Mouse (Mus musculus): Measurements from ENCODE around the gene Pts. TPM values are rescaled to one million over a fixed set of nuclear protein-coding genes. Genes with fewer than 3 reads are reported as not detected.

Pts gene
- polyA plus RNA-seq, 1 experiment from 2014 or later, result 59.7 TPM

DNA sequence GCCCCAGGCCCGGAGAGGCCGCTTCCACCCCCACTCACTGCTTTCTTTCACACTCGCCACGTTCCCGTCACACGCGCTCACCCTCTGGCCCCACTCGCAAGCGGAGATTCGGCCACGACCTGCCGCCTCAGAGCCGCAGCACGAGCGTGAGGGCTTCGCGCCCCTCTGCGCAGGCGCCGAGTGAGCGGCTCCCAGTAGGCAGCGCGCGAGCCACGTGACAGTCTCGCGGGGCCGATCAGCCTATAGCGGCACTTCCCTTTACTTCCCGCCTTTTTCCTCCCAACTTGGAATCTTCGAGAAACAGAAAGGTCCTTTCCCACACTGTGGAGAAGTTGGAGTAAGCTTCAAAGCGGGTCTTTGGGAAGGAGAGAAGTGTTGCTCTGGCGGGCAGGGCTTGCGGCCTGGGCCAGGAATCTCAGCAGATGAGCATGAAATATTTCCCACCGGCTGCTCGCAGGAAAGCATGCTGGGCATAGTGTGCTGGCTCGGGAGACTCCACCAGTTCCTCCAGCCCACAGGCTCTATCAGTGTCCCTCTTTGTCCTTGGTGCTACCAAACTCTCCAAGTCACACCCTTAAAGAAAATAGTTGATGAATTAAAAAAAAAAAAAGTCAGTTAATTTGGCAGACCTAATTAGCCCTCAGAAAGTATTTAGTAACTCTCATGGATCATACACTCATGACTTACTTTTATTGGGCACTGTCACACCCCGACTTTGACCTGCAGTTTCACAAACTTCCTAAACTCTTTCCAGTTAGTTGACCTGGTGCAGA lies 32.8 kb upstream of the Pts start, which contains the start of gene Tex12:
Gene Tex12 (minus strand): TSS at position 181 of the 773 bp plus-strand sequence.
- WGBS, result 84% methylated on average over 38 of the region's 38 CpGs
- no peaks in the 10 kb centered on the region for H3K4me1 ChIP-seq (ENCODE audit: control insufficient read depth, insufficient read depth, low read length)

GRCm38 (mm10) chr9:50555094-50555446 lies 26.5 kb upstream of the Pts start, which contains the start of gene Bco2:
Gene Bco2 (minus strand): TSS chr9:50555181.
- H3K36me3 ChIP-seq (replicated peaks; ENCODE audit: control insufficient read depth, insufficient read depth, low read depth, low read length), result no peaks in the 10 kb centered on the region
- 16% methylated on average over 2 of the region's 2 CpGs for WGBS
- no peak within 1 kb of the TSS; the same call in 1 of the 2 replicates for H3K9ac ChIP-seq (replicated peaks; ENCODE audit: low read length)
- no peaks in the 10 kb centered on the region for H3K4me1 ChIP-seq (ENCODE audit: control insufficient read depth, insufficient read depth, low read length)
- H3K27ac ChIP-seq (replicated peaks; ENCODE audit: low read depth, low read length), result no peak within 1 kb of the TSS
- ATAC-seq (replicated peaks; ENCODE audit: insufficient number of reproducible peaks, low FRiP score, low TSS enrichment, low read depth) (no peak), DNase-seq (ENCODE audit: low spot score) (no peak)
- no peaks in the 10 kb centered on the region for H3K27me3 ChIP-seq (ENCODE audit: control insufficient read depth, insufficient read depth, low read length)
- no peaks in the 10 kb centered on the region for H3K9me3 ChIP-seq (replicated peaks; ENCODE audit: control insufficient read depth, low read length)
- H3K4me3 ChIP-seq (ENCODE audit: low read depth, low read length), result no peak within 1 kb of the TSS
- 0 out of 2 replicates have a peak within 1 kb of the TSS, but pooled peaks have one; percentile 11 for H3K4me2 ChIP-seq (ENCODE audit: low read depth, low read length)

More for the DNA sequence above, 32.8 kb upstream of the Pts start, which contains the start of gene Tex12:
- Histone ChIP-seq H3K4me2 (ENCODE audit: low read depth, low read length) (no peak within 1 kb of the TSS), H3K27me3 (ENCODE audit: control insufficient read depth, insufficient read depth, low read length) (no peaks in the 10 kb centered on the region), H3K27ac (replicated peaks; ENCODE audit: low read depth, low read length) (no peak within 1 kb of the TSS), H3K9ac (replicated peaks; ENCODE audit: low read length) (no peak within 1 kb of the TSS), H3K36me3 (replicated peaks; ENCODE audit: control insufficient read depth, insufficient read depth, low read depth, low read length) (no peaks in the 10 kb centered on the region), H3K4me3 (ENCODE audit: low read depth, low read length) (no peak within 1 kb of the TSS), H3K9me3 (replicated peaks; ENCODE audit: control insufficient read depth, low read length) (no peaks in the 10 kb centered on the region)
- DNase-seq (ENCODE audit: low spot score), result no peak
- ATAC-seq (replicated peaks; ENCODE audit: insufficient number of reproducible peaks, low FRiP score, low TSS enrichment, low read depth), result no peak

DNA sequence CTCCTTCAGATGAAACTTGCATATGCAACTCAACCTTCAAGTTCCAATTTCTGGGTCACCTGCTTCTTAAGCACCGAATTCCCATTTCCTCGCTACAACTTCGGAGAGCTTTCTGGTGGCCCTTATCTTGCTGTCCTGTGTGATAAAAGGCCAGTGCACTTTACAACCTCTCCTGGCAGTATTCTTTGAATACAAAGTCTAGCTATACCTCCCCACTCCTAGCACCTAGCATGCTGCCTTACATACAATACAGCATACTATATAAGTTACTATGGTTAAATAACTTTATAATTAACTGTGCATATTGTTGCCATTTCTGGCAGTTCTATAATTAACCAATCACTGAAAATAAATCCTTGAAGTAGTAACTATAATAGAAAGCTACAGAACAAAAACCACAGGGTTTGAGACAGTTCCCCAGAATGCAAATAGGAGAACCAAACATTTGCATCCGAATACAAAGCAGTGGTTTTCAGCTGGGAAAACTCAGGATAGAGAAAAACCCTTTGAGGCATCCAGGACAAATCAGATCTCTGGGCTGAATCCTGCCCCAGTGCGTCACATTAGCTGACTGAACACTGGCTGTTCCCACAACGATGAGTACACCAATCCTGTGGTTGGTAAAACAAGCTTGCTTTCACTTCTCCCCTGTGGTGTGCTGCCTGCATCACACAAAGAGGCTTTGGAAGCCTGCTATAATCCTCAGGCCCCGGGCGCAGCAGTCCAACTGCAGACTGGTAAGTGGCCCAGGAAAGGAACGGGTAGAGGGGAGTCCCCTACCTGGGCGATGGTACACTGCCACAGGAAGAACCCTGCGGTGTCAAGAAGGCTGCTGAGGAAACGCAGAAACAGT lies 25.9 kb upstream of the Pts start, which contains the start of gene Il18:
Gene Il18 (plus strand): TSS at position 587 of the 853 bp plus-strand sequence.
- ATAC-seq (replicated peaks; ENCODE audit: insufficient number of reproducible peaks, low FRiP score, low TSS enrichment, low read depth), result no peak
- Histone ChIP-seq H3K4me3 (ENCODE audit: low read depth, low read length) (no peak within 1 kb of the TSS), H3K4me2 (ENCODE audit: low read depth, low read length) (0 out of 2 replicates have a peak within 1 kb of the TSS, but pooled peaks have one; percentile 11), H3K4me1 (ENCODE audit: control insufficient read depth, insufficient read depth, low read length) (no peaks in the 10 kb centered on the region), H3K9me3 (replicated peaks; ENCODE audit: control insufficient read depth, low read length) (no peaks in the 10 kb centered on the region), H3K36me3 (replicated peaks; ENCODE audit: control insufficient read depth, insufficient read depth, low read depth, low read length) (no peaks in the 10 kb centered on the region), H3K27me3 (ENCODE audit: control insufficient read depth, insufficient read depth, low read length) (no peaks in the 10 kb centered on the region), H3K9ac (replicated peaks; ENCODE audit: low read length) (no peak within 1 kb of the TSS; the same call in 1 of the 2 replicates), H3K27ac (replicated peaks; ENCODE audit: low read depth, low read length) (no peak within 1 kb of the TSS)
- peak; percentile 54 for DNase-seq (ENCODE audit: low spot score)
- 23% methylated on average over 12 of the region's 12 CpGs for WGBS

DNA sequence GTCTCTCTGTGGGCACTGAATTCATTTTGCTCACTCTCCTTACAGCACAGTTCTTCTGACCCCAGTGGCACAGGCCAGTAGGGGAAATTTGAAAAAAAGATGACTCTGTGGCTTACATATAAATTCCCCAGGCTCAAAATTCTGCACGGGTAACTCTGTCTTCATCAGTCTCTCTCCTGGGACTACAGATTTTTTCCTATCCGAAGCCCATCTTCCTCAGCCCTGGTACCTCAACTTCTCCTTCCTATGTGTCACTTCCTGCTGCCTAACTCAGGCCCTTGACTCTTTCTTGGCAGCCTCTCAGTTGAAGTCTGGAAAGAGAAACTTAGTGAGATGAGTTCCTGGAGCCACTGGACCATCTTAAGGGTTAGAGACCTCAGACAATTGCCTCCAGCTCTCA lies 25.0 kb upstream of the Pts start:
- Histone ChIP-seq H3K27ac (replicated peaks; ENCODE audit: low read depth, low read length) (no peak overlapping the region), H3K4me3 (ENCODE audit: low read depth, low read length) (no peak overlapping the region), H3K4me1 (ENCODE audit: control insufficient read depth, insufficient read depth, low read length) (no peaks in the 10 kb centered on the region), H3K27me3 (ENCODE audit: control insufficient read depth, insufficient read depth, low read length) (no peaks in the 10 kb centered on the region), H3K9me3 (replicated peaks; ENCODE audit: control insufficient read depth, low read length) (no peaks in the 10 kb centered on the region), H3K36me3 (replicated peaks; ENCODE audit: control insufficient read depth, insufficient read depth, low read depth, low read length) (no peaks in the 10 kb centered on the region), H3K9ac (replicated peaks; ENCODE audit: low read length) (no peak overlapping the region), H3K4me2 (ENCODE audit: low read depth, low read length) (no peak overlapping the region)
- 76% methylated on average over 2 of the region's 2 CpGs for WGBS
- DNase-seq (ENCODE audit: low spot score) (no peak), ATAC-seq (replicated peaks; ENCODE audit: insufficient number of reproducible peaks, low FRiP score, low TSS enrichment, low read depth) (no peak)

DNA sequence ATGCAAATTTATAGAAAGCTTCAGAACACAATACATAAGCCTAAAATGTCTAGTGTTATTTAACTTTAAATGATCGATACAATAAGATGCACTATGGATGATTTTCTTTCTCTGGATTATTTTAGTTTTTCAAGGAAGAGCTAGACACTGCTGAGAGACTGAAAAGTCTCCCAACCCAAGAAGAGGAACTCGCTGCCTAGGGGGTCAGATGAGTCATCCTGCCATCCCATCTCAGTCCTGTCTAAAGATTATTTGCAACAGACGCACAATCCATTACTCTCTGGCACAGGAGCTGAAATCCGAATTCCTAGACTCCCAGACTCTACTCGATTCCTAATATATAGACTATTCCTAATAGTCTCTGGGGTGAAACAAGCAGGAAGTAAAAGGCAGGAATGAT lies 23.7 kb upstream of the Pts start:
- H3K27me3 ChIP-seq (ENCODE audit: control insufficient read depth, insufficient read depth, low read length), result no peaks in the 10 kb centered on the region
- ATAC-seq (replicated peaks; ENCODE audit: insufficient number of reproducible peaks, low FRiP score, low TSS enrichment, low read depth), result no peak
- H3K4me1 ChIP-seq (ENCODE audit: control insufficient read depth, insufficient read depth, low read length), result no peaks in the 10 kb centered on the region
- no peak overlapping the region for H3K27ac ChIP-seq (replicated peaks; ENCODE audit: low read depth, low read length)
- WGBS, result 75% methylated on average over 5 of the region's 5 CpGs
- H3K9ac ChIP-seq (replicated peaks; ENCODE audit: low read length), result no peak overlapping the region
- DNase-seq (ENCODE audit: low spot score), result no peak
- H3K36me3 ChIP-seq (replicated peaks; ENCODE audit: control insufficient read depth, insufficient read depth, low read depth, low read length), result no peaks in the 10 kb centered on the region
- H3K4me2 ChIP-seq (ENCODE audit: low read depth, low read length), result no peak overlapping the region
- H3K9me3 ChIP-seq (replicated peaks; ENCODE audit: control insufficient read depth, low read length), result no peaks in the 10 kb centered on the region
- H3K4me3 ChIP-seq (ENCODE audit: low read depth, low read length), result no peak overlapping the region

- no peak overlapping the region for H3K4me3 ChIP-seq (ENCODE audit: low read depth, low read length)
- no peak overlapping the region for H3K4me2 ChIP-seq (ENCODE audit: low read depth, low read length)
- no peak overlapping the region for H3K9ac ChIP-seq (replicated peaks; ENCODE audit: low read length)
- ATAC-seq (replicated peaks; ENCODE audit: insufficient number of reproducible peaks, low FRiP score, low TSS enrichment, low read depth) (no peak), DNase-seq (ENCODE audit: low spot score) (no peak)
- no peaks in the 10 kb centered on the region for H3K9me3 ChIP-seq (replicated peaks; ENCODE audit: control insufficient read depth, low read length)
- no peaks in the 10 kb centered on the region for H3K27me3 ChIP-seq (ENCODE audit: control insufficient read depth, insufficient read depth, low read length)
- no peak overlapping the region for H3K27ac ChIP-seq (replicated peaks; ENCODE audit: low read depth, low read length)
- no peaks in the 10 kb centered on the region for H3K4me1 ChIP-seq (ENCODE audit: control insufficient read depth, insufficient read depth, low read length)
- WGBS, result 81% methylated on average over 4 of the region's 4 CpGs
- H3K36me3 ChIP-seq (replicated peaks; ENCODE audit: control insufficient read depth, insufficient read depth, low read depth, low read length), result no peaks in the 10 kb centered on the region
Observed at GRCm38 (mm10) chr9:50548936-50549335, 20.4 kb upstream of the Pts start.

- no peak overlapping the region for H3K27ac ChIP-seq (replicated peaks; ENCODE audit: low read depth, low read length)
- no peaks in the 10 kb centered on the region for H3K27me3 ChIP-seq (ENCODE audit: control insufficient read depth, insufficient read depth, low read length)
- no peaks in the 10 kb centered on the region for H3K9me3 ChIP-seq (replicated peaks; ENCODE audit: control insufficient read depth, low read length)
- H3K36me3 ChIP-seq (replicated peaks; ENCODE audit: control insufficient read depth, insufficient read depth, low read depth, low read length), result no peaks in the 10 kb centered on the region
- 51% methylated on average over 5 of the region's 5 CpGs for WGBS
- ATAC-seq (replicated peaks; ENCODE audit: insufficient number of reproducible peaks, low FRiP score, low TSS enrichment, low read depth), result no peak
- DNase-seq (ENCODE audit: low spot score), result no peak
- H3K4me1 ChIP-seq (ENCODE audit: control insufficient read depth, insufficient read depth, low read length), result no peaks in the 10 kb centered on the region
- no peak overlapping the region for H3K4me3 ChIP-seq (ENCODE audit: low read depth, low read length)
- no peak overlapping the region for H3K4me2 ChIP-seq (ENCODE audit: low read depth, low read length)
- no peak overlapping the region for H3K9ac ChIP-seq (replicated peaks; ENCODE audit: low read length)
Observed at GRCm38 (mm10) chr9:50547859-50548478, 19.4 kb upstream of the Pts start.

Data from embryonic facial prominence, embryonic 11.5 days (tissue).